Mouse (Mus musculus): ENCODE results near the gene Acbd4.

DNA sequence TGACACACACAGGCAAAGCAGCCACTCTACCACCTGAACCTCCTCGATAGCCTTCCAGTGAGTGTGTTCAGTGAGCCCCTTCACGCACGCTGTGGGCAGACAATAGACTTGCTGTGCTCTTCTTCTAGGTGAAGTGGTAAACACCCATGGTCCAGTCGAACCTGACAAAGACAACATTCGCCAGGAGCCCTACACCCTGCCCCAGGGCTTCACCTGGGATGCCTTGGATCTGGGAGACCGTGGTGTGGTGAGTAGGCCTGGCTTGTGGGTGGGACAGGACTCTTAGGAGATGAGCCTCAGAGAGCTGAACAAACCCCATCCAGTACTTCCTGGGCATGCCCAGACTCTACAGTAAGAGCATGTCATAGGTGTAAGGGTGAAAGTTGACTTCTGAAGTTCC, 49.4 kb upstream of the Acbd4 start:
- no peak for TF ChIP-seq CTCF (IDR thresholded peaks at IDR 0.05; ENCODE audit: extremely low read depth, insufficient read depth, insufficient read length, insufficient replicate concordance)
- no peak for TF ChIP-seq POLR2A (IDR thresholded peaks at IDR 0.05; ENCODE audit: low read depth, low read length)

Measured in spleen, adult 2 months (tissue).